Mouse (Mus musculus): ENCODE measurements at regions not wholly inside any gene's neighbourhood (a gene's known extent, or its start where the extent isn't known, plus 50 kb on each side); places are given as distances from the start of the nearest gene placed in this dataset.

DNA sequence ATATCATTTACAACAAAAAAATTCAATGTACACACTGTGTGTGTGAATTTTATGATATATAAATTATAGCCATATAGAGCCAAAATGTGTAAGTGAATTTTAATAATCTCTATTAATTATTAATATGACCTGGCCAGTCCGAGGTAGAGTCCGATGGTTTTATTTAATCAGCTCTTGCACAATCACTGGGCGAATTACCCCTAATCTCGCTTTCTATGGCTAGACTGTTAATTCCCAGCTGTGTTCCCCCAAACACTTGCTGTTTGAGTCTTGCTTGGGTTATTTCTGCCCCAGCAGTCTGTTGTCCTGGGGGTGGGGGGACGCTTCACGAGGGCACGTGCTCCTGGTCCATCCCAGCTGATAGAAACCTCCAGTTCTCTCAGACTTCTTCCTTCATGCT, 287.5 kb downstream of the Klf5 start:
- Histone ChIP-seq H3K79me2 (ENCODE audit: control insufficient read depth, insufficient read depth, low read length, poor library complexity) (no peaks in the 10 kb centered on the region), H3K27ac (ENCODE audit: control insufficient read depth, low read depth, low read length) (no peak overlapping the region), H3K9me3 (replicated peaks; ENCODE audit: insufficient read depth, low read length) (no peaks in the 10 kb centered on the region), H3K4me3 (ENCODE audit: control insufficient read depth in 1 of 2, insufficient read depth in 1 of 2, low read depth in 2 of 2, low read length in 2 of 2) (no peak overlapping the region), H3K27me3 (ENCODE audit: control insufficient read depth in 1 of 2, insufficient read depth in 2 of 2, low read length in 2 of 2) (no peaks in the 10 kb centered on the region; a peak in 1 of 4 replicates), H3K9ac (ENCODE audit: control insufficient read depth, low read depth, low read length, poor library complexity, severe bottlenecking) (no peak overlapping the region), H3K4me1 (ENCODE audit: control insufficient read depth in 1 of 2, insufficient read depth in 2 of 2, low read length in 2 of 2) (no peaks in the 10 kb centered on the region), H3K36me3 (ENCODE audit: control insufficient read depth in 1 of 2, insufficient read depth in 2 of 2, low read length in 2 of 2) (no peaks in the 10 kb centered on the region)
- TF ChIP-seq MYB (IDR thresholded peaks at IDR 0.05; ENCODE audit: low read depth, low read length) (no peak), RCOR1 (IDR thresholded peaks at IDR 0.05; ENCODE audit: low read depth, low read length) (no peak), MAFK (IDR thresholded peaks at IDR 0.05; ENCODE audit: borderline replicate concordance, low read depth, low read length) (no peak), RAD21 (IDR thresholded peaks at IDR 0.05; ENCODE audit: low read depth, low read length) (no peak), SMC3 (IDR thresholded peaks at IDR 0.05; ENCODE audit: low read depth, low read length) (no peak), ZKSCAN1 (IDR thresholded peaks at IDR 0.05; ENCODE audit: low read depth, low read length) (no peak), POLR2AphosphoS5 (IDR thresholded peaks at IDR 0.05; ENCODE audit: borderline replicate concordance, low read depth, low read length) (no peak)
- no peak for DNase-seq (ENCODE audit: low read depth, low spot score)

- no peaks in the 10 kb centered on the region for H3K36me3 ChIP-seq (ENCODE audit: control insufficient read depth in 1 of 2, insufficient read depth in 2 of 2, low read length in 2 of 2)
- DNase-seq (ENCODE audit: low read depth, low spot score) = no peak
- H3K27me3 ChIP-seq (ENCODE audit: control insufficient read depth in 1 of 2, insufficient read depth in 2 of 2, low read length in 2 of 2) = no peaks in the 10 kb centered on the region; a peak in 1 of 4 replicates
- H3K9ac ChIP-seq (ENCODE audit: control insufficient read depth, low read depth, low read length, poor library complexity, severe bottlenecking) = no peak overlapping the region
- no peaks in the 10 kb centered on the region for H3K9me3 ChIP-seq (replicated peaks; ENCODE audit: insufficient read depth, low read length)
- no peaks in the 10 kb centered on the region for H3K4me1 ChIP-seq (ENCODE audit: control insufficient read depth in 1 of 2, insufficient read depth in 2 of 2, low read length in 2 of 2)
- no peak overlapping the region for H3K4me3 ChIP-seq (ENCODE audit: control insufficient read depth in 1 of 2, insufficient read depth in 1 of 2, low read depth in 2 of 2, low read length in 2 of 2)
- TF ChIP-seq USF1 (IDR thresholded peaks at IDR 0.05; ENCODE audit: low read depth, low read length) (no peak), ETS1 (IDR thresholded peaks at IDR 0.05; ENCODE audit: low read depth, low read length) (no peak), GATA1 (IDR thresholded peaks at IDR 0.05; ENCODE audit: low read depth, low read length) (no peak), SMC3 (IDR thresholded peaks at IDR 0.05; ENCODE audit: low read depth, low read length) (no peak), BHLHE40 (IDR thresholded peaks at IDR 0.05; ENCODE audit: borderline replicate concordance, low read depth, low read length) (no peak), UBTF (IDR thresholded peaks at IDR 0.05; ENCODE audit: borderline replicate concordance, insufficient read depth, low read depth, low read length) (no peak), NRF1 (IDR thresholded peaks at IDR 0.05; ENCODE audit: insufficient read depth, low read depth, low read length, poor library complexity, severe bottlenecking) (no peak), KAT2A (conservative IDR thresholded peaks at IDR 0.05; ENCODE audit: low read depth, low read length) (no peak), NELFE (IDR thresholded peaks at IDR 0.05; ENCODE audit: low read depth, low read length) (no peak), EP300 (IDR thresholded peaks at IDR 0.05; ENCODE audit: low read depth in 1 of 2, low read length in 2 of 2) (no peak), MEF2A (IDR thresholded peaks at IDR 0.05; ENCODE audit: extremely low read depth, insufficient replicate concordance, low read depth, low read length, poor library complexity, severe bottlenecking) (no peak), USF2 (IDR thresholded peaks at IDR 0.05; ENCODE audit: borderline replicate concordance in 1 of 2, insufficient read depth in 1 of 2, low read depth in 1 of 2, low read length in 2 of 2) (no peak), MAZ (IDR thresholded peaks at IDR 0.05; ENCODE audit: low read depth, low read length) (no peak), RCOR1 (IDR thresholded peaks at IDR 0.05; ENCODE audit: low read depth, low read length) (no peak), TCF12 (IDR thresholded peaks at IDR 0.05; ENCODE audit: low read depth, low read length) (no peak), MYB (IDR thresholded peaks at IDR 0.05; ENCODE audit: low read depth, low read length) (no peak)
- no peak overlapping the region for H3K27ac ChIP-seq (ENCODE audit: control insufficient read depth, low read depth, low read length)
- H3K79me2 ChIP-seq (ENCODE audit: control insufficient read depth, insufficient read depth, low read length, poor library complexity) = no peaks in the 10 kb centered on the region
These were observed 292.5 kb downstream of the Klf5 start for GRCm38 (mm10) chr14:99590854-99591470.
